Mouse (Mus musculus): ENCODE data around the gene Pde10a. TPM values are rescaled to one million over a fixed set of nuclear protein-coding genes. Genes with fewer than 3 reads are reported as not detected.
A peak's percentile ranks its signal among the peaks of the same experiment; 100 is the strongest.

Gene Pde10a
- total RNA-seq (2021): 10 to 100 TPM; 20.2 to 21.3 TPM
- long read RNA-seq, experiment 1, partial matches to known transcripts: 1 of 1 reads
- long read RNA-seq, experiment 1, other reads (novel, unspliced or antisense): 0 of 1 reads
- long read RNA-seq, experiment 2, full-length matches to known transcripts: 3 of 8 reads
- long read RNA-seq, experiment 2, partial matches to known transcripts: 2 of 8 reads
- long read RNA-seq, experiment 2, other reads (novel, unspliced or antisense): 3 of 8 reads

- DNase-seq (ENCODE audit: low spot score in 2 of 2): no peak
Measured at GRCm38 (mm10) chr17:8525225-8525721, at the start of gene Pde10a. Gene Pde10a, plus strand, starts transcription at chr17:8525372.

DNA sequence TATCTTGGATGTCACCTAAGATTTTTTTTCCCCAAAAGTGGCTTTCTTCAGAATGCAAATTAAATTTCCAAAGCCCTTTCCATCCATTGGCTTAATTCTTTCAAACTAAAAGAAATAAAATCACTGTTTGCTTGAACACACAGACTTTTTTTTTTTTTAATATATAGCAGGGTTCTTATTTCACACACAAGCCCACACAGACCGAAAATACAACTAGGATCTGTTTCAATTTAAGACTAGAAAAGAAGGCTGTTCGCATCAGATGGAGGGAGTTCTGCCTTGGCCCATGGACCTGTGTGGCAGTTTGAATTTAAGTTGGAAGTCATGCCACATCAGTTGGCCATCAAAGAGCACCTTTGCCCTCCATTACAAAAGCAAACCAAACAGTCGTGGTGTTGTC is 46.6 kb upstream of the Pde10a start:
- DNase-seq (ENCODE audit: low spot score in 2 of 2): no peak

DNA sequence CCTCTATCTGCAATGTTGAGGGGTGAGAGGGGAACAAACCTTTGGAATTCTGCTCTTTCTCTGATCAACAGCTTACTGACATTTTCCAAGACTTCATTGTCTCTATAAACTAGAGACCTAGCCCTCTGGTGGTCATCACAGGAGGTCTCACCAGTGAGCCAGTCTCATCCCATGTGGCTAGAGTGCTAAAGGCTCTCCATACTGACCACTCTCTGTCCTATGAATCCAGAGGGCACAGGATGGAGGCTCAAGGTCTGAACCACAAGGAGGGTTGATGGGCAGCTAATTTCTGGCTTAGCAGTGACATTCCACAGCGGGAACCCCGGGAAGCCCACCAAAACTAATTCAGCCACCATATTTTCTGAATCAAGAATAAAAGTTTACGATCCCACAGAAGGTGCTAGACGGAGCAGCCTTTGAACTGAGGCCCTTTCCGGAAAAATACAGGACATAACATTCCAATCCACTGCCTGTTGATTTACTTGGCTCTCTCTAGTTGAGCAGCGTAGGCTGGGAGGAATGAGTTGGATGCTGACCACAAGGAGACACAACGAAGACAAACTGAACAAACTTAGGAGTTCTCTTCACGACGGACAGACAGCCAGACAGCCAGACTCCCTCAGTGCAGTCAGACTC is 45.6 kb upstream of the Pde10a start:
- no peak for DNase-seq (ENCODE audit: low spot score in 2 of 2)

DNA sequence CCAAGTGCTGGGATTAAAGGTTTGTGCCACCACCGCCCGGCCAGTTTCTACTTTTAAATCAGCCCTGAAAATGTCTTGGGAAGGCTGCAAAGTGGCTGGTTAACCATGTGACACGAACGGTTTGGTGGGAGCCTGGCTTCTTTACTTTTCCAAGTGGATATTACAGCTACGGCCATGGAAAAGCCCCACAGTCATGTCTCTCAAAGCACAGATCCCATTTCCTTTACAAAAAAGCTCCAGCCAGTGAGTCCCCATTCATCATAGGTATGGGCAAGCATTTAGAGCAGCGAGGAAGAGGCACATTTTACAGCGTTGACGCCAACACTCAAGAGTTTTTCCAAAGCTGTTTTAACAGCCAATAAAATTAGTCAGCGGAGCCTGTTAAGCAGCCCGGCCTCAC is 43.4 kb upstream of the Pde10a start:
- DNase-seq (ENCODE audit: low spot score in 2 of 2): no peak

DNA sequence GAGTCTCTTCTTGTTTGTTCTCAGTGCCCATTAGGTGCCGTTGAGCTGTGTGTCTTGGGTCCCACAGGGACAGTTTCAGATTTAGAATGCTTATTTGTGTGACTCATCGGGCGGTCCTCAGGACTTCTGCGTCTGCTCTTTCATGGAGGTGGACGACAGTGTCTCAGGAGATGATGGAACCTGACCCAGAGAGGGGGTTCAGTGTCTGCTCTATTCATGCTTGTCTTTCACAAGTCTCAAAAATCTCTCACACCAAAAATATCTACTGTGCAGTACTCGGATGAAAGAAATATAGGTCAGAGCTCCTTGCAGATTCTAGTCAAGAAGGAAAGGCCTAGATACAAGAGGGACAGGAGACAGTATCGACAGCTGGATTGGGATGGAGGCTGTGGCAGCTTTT is 42.3 kb upstream of the Pde10a start:
- DNase-seq (ENCODE audit: low spot score in 2 of 2): no peak

GRCm38 (mm10) chr17:8484246-8484645 is 40.9 kb upstream of the Pde10a start:
- DNase-seq (ENCODE audit: low spot score in 2 of 2): no peak

DNA sequence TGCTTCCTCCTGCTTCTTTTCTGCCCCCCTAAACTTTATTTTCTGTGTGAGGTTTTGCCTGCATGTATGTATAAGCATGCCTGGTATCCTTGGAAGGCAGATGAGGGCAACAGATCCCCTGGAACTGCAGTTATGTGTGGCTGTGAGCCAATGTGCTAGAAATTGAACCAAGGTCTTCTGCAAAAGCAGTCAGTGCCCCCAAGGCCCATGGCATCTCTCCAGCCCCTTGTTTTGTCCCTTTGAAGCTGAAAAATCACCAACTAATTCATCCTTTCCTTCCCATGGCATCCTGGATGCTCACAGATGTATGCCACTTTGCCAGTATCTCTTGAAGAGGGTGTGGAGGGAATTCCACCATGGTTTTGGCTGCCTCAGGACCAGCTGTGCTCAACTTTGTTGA is 40.0 kb upstream of the Pde10a start:
- DNase-seq (ENCODE audit: low spot score in 2 of 2): no peak

DNA sequence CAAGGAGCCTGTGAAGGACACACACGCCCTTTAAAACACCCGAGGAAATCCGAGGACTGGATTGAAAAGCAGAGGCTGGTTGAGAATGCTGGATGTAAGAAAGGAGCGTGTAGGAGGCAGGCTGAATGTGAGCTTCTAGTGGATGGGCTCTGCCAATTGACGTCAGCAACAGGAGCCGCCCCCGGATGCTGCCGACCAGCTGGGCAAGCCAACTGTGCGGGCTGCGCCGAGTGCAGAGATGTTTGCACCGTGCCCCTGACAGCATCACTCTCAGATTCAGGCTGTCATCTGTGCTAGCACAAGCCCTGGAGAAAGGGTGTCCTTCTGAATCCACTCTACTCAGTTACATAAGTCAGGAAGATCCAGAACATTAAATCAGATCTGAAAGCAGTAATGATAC is 37.3 kb upstream of the Pde10a start:
- no peak for DNase-seq (ENCODE audit: low spot score in 2 of 2)

DNA sequence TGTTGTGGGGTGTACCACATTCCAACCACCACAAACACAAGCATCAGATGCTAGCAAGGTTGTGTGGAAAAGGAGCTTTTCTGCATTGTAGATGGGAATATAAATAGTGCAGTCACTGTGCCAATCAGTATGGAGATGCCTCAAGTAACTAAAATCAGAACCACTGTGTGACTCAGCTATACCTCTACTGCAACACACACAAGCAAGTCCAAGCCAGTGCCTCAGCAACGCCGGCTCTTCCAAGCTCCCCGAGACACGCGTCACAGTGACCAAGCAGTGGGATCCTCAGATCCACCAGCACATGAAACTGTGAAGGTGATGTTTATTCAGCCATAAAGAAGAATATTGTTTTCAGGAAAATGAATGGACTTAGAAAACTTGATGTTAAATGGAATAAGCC is 34.2 kb upstream of the Pde10a start:
- no peak for DNase-seq (ENCODE audit: low spot score in 2 of 2)

GRCm38 (mm10) chr17:8493461-8493860 is 31.7 kb upstream of the Pde10a start:
- no peak for DNase-seq (ENCODE audit: low spot score in 2 of 2)

DNA sequence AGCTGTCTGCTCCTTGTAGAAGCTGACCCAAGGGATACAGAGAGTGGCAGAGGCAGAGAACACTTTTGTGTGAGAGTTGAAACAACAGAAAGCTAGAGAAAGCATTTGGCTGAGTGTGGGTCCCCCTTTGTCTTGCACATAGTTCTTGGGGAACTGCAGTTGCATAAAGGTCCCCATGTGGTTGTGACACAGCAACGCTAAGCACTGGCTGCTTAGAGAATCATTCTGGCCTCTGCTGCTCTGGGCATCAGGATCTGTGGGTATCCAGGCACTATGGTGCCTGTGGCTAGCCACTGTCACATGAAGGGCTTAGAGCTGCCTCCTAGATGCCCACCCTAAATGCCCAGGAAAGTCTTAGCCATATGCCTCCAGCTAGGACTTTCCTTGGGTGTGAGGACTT is 27.0 kb upstream of the Pde10a start:
- DNase-seq (ENCODE audit: low spot score in 2 of 2): no peak

GRCm38 (mm10) chr17:8498655-8499054 is 26.5 kb upstream of the Pde10a start:
- DNase-seq (ENCODE audit: low spot score in 2 of 2): no peak

DNA sequence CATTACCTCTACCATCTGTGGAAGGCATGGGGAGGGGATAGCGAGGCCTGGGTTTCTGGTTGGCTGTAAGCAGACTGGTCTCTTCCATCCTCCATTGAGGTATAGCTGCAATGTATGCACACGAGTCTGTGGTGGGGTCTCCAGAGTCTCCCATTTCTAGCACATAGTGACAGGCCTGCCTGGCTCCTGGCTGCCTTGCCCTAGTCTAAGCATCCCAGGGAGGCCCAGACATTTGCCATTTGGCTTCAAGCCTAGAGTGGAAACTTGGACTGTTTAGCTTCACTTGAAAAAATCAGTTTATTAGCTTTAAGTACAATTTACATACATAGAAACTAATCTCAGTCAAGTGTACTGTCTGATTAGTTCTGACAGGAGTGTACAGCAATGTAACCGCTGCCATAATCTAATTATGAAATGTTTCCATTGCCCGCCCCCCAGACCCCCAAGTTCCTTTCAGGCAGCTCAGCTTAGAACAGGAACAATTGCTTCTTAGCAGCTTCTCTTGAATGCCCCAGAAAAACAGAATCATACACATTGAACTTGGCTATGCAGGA is 25.5 kb upstream of the Pde10a start:
- DNase-seq (ENCODE audit: low spot score in 2 of 2): no peak

DNA sequence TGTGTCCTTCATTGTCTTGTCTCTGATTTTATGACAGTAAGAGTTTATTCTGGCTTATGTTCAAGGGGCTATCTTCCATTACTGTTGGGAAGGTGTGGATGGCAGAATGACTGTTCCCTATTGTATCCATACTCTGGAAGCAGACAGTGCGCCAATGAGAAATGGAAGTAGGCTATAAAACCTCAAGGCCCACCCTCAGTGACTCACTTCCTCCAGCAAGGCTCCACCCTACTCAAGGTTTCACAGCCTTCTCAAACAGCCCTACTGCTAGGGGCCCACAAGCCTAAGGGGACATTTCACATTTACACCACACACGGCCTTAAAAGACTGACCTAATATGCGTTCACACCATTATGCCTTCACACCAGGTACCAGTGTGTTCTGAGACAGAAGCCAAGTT is 20.8 kb upstream of the Pde10a start:
- no peak for DNase-seq (ENCODE audit: low spot score in 2 of 2)

- peak; percentile 70 to 75 for DNase-seq (ENCODE audit: low spot score in 2 of 2)
Measured at GRCm38 (mm10) chr17:8505669-8506426, 19.3 kb upstream of the Pde10a start.

- DNase-seq (ENCODE audit: low spot score in 2 of 2): no peak
Measured at GRCm38 (mm10) chr17:8506726-8507125, 18.4 kb upstream of the Pde10a start.

DNA sequence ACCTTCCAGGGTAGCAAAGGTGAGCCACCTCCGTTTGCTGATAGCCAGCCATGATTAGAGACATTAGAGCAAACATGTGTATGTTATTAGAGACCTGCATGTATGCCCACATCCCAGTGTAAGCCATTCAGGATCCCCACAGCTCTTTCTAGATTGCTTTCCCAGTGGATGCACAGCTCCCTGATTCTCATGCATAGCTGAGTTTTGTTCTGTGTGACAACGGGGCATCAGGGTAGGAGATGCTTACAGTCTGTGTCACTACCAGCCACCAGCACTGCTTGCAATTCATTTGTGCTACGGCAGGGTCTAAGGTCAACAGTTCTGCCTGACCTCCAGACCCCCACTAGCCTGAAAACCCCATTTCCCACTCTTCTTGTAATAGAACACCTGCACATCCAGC is 17.5 kb upstream of the Pde10a start:
- DNase-seq (ENCODE audit: low spot score in 2 of 2): no peak

DNA sequence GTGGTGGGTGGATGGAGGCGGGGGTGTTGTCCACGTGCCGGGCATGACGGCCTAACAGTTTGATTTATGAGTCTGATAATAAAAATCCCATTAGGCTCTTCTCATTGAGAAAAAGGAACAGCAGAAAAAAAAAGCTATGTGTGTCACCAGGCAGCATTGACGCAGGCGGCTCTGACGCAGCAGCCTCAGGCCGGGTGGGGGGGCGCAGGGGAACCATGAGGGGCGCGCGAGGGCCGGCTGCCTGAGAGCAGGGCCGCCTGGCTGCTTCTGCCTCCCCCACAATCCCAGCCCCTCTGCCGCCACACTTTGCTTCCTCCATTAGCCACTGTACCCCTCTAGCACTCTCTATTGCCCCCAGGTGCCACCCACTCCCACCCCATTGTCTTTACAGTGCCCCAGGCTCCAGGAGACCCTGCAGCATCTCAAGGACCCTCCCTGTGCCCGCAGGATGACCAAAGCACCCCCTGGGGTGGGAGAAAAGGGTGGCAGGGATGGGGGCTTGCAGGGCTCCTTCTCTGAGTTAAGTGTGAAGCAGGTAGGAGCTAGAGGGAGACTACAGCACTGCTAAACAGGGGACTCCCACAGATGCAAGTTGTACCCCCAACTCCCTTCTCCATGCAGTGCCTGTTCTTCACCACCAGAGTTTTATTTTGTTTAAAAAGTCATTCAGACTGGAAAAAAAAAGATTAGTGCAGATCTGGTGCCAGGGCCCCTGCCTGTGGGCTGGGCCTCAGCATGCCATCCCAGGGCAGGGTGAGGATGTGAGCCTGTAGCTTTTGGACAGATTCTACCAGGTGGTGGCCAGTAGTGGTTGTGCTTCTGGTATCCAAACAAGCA is 16.6 kb upstream of the Pde10a start:
- peak; percentile 58 to 71 for DNase-seq (ENCODE audit: low spot score in 2 of 2)

DNA sequence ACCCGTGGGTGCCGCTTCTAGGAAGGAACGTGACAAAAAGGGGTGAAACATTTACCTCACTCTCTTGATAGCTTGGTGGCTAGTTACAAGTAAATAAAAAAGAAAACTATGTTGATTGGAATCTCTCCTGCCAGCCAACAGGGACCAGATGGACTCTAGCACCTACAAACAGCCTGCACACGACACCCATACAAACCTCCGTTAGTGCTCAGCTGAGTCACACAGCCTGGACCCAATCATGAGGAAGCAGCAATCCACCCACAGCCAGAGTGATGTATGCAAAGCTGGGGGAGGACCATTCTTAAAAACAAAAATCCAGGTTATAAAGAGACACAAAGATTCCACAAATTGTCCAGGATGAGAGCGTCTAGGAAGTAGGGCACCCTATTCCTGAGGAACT is 9.2 kb upstream of the Pde10a start:
- no peak for DNase-seq (ENCODE audit: low spot score in 2 of 2)

GRCm38 (mm10) chr17:8523986-8524385 is 1.2 kb upstream of the Pde10a start:
- DNase-seq (ENCODE audit: low spot score in 2 of 2): no peak
